Mouse (Mus musculus) stomach, postnatal 0 days (tissue): ENCODE results near the gene Baiap2. TPM values are rescaled to one million over a fixed set of nuclear protein-coding genes. Genes with fewer than 3 reads are reported as not detected.
A peak's percentile ranks its signal among the peaks of the same experiment; 100 is the strongest.

ENCODE experiments used
- ATAC-seq: fragments of 200-750 bp; cut with Nextera tagmentation; 2 replicates; pipeline ENCODE4 v1.8.0; 2017; ENCODE audit not compliant: low FRiP score, low TSS enrichment
- DNase-seq: peaks from one replicate; pipeline ENCODE4 v3.0.0-alpha.2; 2016; ENCODE audit warnings: low spot score
- H3K27ac ChIP-seq: fragments of 300-500 bp; sonication (generic); replicated peaks from 2 replicates; pipeline ENCODE4 v1.5.1; 2014; ENCODE audit warnings: mild to moderate bottlenecking, control low read depth
- H3K27me3 ChIP-seq: fragments of 300-500 bp; sonication (generic); 2 replicates; pipeline ENCODE4 v1.6.1; 2014; ENCODE audit warnings: low read length; ENCODE audit not compliant: control insufficient read depth, insufficient read depth
- H3K36me3 ChIP-seq: fragments of 300-500 bp; sonication (generic); 2 replicates; pipeline ENCODE4 v1.6.1; 2014; ENCODE audit warnings: low read length, mixed read lengths; ENCODE audit not compliant: control insufficient read depth, insufficient read depth
- H3K4me1 ChIP-seq: fragments of 300-500 bp; sonication (generic); replicated peaks from 2 replicates; pipeline ENCODE4 v1.6.1; 2014; ENCODE audit warnings: antibody characterized with exemption; ENCODE audit not compliant: control insufficient read depth, insufficient read depth
- H3K4me2 ChIP-seq: fragments of 300-500 bp; sonication (generic); replicated peaks from 2 replicates; pipeline ENCODE4 v1.6.1; 2014; ENCODE audit warnings: low read depth, mild to moderate bottlenecking, control low read depth, moderate library complexity
- H3K4me3 ChIP-seq: fragments of 300-500 bp; sonication (generic); 2 replicates; pipeline ENCODE4 v1.5.1; 2014; ENCODE audit warnings: low read depth, low read length, control low read depth
- H3K9ac ChIP-seq: fragments of 300-500 bp; sonication (generic); 2 replicates; pipeline ENCODE4 v1.6.1; 2014; ENCODE audit warnings: mild to moderate bottlenecking, low read length, control low read depth, mixed read lengths
- H3K9me3 ChIP-seq: fragments of 300-500 bp; sonication (generic); 2 replicates; pipeline ENCODE4 v1.6.1; 2016; ENCODE audit warnings: low read length; ENCODE audit not compliant: control insufficient read depth
- CTCF ChIP-seq: IDR thresholded peaks from 2 replicates; pipeline ENCODE4 v1.5.1; 2016; ENCODE audit warnings: antibody characterized with exemption, low read depth, mild to moderate bottlenecking, moderate library complexity
- EP300 ChIP-seq: optimal IDR thresholded peaks from 2 replicates; pipeline ENCODE3; 2016; ENCODE audit warnings: antibody characterized with exemption
- WGBS: fragments of 180-500 bp; shearing (Covaris S2); extraction: QIAGEN DNeasy Blood & Tissue Kit; methylation state at CpG from one replicate; pipeline ENCODE4 v1.1.7; 2014; 5-methylcytosine and 5-hydroxymethylcytosine counted together
- polyA plus RNA-seq: library from polyadenylated mRNA; unstranded; fragments of >200 nt; fragmentation: Nextera tagmentation; extraction: Ambion mirVana; gene quantifications from 2 replicates; pipeline ENCODE4 v1.2.1, GENCODE M21; 2015

Baiap2 gene
- polyA plus RNA-seq, 1 experiment from 2014 or later = 35.1 TPM

- Histone ChIP-seq H3K9me3 (no peaks in the 10 kb centered on the region), H3K27me3 (no peaks in the 10 kb centered on the region), H3K4me3 (no peak overlapping the region), H3K9ac (no peak overlapping the region), H3K36me3 (no peaks in the 10 kb centered on the region), H3K4me1 (peaks cover 13% of the 10 kb centered on the region; the same call in 1 of the 2 replicates), H3K4me2 (no peak overlapping the region), H3K27ac (no peak overlapping the region)
- ATAC-seq = no peak
- 78% methylated on average over 3 of the region's 3 CpGs for WGBS
- no peak for DNase-seq
- TF ChIP-seq CTCF = no peak
- TF ChIP-seq EP300 = no peak
Measured at GRCm38 (mm10) chr11:119950535-119950934, 8.0 kb downstream of the Baiap2 start.

- Histone ChIP-seq H3K9ac (no peak overlapping the region), H3K4me1 (peaks cover 13% of the 10 kb centered on the region; the same call in 1 of the 2 replicates), H3K4me3 (no peak overlapping the region), H3K27ac (no peak overlapping the region), H3K36me3 (no peaks in the 10 kb centered on the region), H3K4me2 (no peak overlapping the region), H3K9me3 (no peaks in the 10 kb centered on the region), H3K27me3 (no peaks in the 10 kb centered on the region)
- DNase-seq (no peak), ATAC-seq (no peak)
- TF ChIP-seq CTCF = no peak
- TF ChIP-seq EP300 = no peak
- WGBS = 88% methylated on average over 6 of the region's 6 CpGs
Measured at GRCm38 (mm10) chr11:119951326-119951725, 8.8 kb downstream of the Baiap2 start.

GRCm38 (mm10) chr11:119952429-119953224 lies 10.1 kb downstream of the Baiap2 start:
- Histone ChIP-seq H3K9me3 (no peaks in the 10 kb centered on the region), H3K36me3 (peaks cover 5% of the 10 kb centered on the region; the same call in 1 of the 2 replicates), H3K4me3 (no peak overlapping the region), H3K27ac (peak overlapping the region; percentile 73), H3K4me2 (no peak overlapping the region), H3K9ac (0 out of 2 replicates have a peak overlapping the region, but pooled peaks have one; percentile 4), H3K27me3 (no peaks in the 10 kb centered on the region), H3K4me1 (peaks cover 13% of the 10 kb centered on the region)
- TF ChIP-seq CTCF (no peak), EP300 (peak; percentile 63)
- WGBS = 43% methylated on average over 5 of the region's 5 CpGs
- ATAC-seq (no peak), DNase-seq (no peak)

GRCm38 (mm10) chr11:119954233-119954632 lies 11.7 kb downstream of the Baiap2 start:
- WGBS = 45% methylated on average over 4 of the region's 4 CpGs
- Histone ChIP-seq H3K9me3 (no peaks in the 10 kb centered on the region), H3K27ac (peak overlapping the region; percentile 41; the same call in 1 of the 2 replicates), H3K36me3 (peaks cover 5% of the 10 kb centered on the region; the same call in 1 of the 2 replicates), H3K27me3 (no peaks in the 10 kb centered on the region), H3K4me1 (peaks cover 13% of the 10 kb centered on the region), H3K4me2 (no peak overlapping the region), H3K4me3 (no peak overlapping the region), H3K9ac (no peak overlapping the region)
- no peak for DNase-seq
- ATAC-seq = no peak
- TF ChIP-seq EP300 = no peak
- no peak for TF ChIP-seq CTCF

GRCm38 (mm10) chr11:119954749-119955337 lies 12.3 kb downstream of the Baiap2 start:
- 73% methylated on average over 2 of the region's 2 CpGs for WGBS
- DNase-seq (no peak), ATAC-seq (peak; percentile 74)
- Histone ChIP-seq H3K27ac (peak overlapping the region; percentile 78), H3K4me3 (no peak overlapping the region), H3K9me3 (no peaks in the 10 kb centered on the region), H3K4me2 (no peak overlapping the region), H3K4me1 (peaks cover 13% of the 10 kb centered on the region), H3K9ac (no peak overlapping the region), H3K27me3 (no peaks in the 10 kb centered on the region), H3K36me3 (peaks cover 5% of the 10 kb centered on the region; the same call in 1 of the 2 replicates)
- TF ChIP-seq EP300 (no peak), CTCF (no peak)
